Mouse (Mus musculus): ENCODE results near the gene Hist1h1d.
"Not testable (repeated sequence)": the region's sequence is repeated elsewhere in the genome, so short reads cannot be mapped to it uniquely, and the experiment has no call there.

DNA sequence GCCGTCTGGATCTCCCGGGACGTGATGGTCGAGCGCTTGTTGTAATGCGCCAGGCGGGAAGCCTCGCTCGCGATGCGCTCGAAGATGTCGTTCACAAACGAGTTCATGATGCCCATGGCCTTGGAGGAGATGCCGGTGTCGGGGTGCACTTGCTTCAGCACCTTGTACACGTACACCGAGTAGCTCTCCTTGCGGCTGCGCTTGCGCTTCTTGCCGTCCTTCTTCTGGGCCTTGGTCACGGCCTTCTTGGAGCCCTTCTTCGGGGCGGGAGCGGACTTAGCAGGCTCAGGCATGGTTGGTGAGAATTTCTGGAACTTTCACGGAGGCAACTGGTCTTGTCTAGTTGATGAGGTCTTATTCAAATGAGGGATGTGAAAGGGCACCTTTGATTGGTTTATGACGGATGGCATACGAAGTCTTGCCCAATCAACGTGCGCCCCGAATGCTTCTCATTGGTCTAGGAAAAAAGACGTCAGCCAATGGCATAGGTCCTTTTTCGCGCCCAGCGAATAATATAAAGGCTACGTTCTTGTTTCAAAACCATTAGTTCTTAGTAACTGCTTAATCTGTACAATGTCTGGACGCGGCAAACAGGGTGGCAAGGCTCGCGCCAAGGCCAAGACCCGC is 20.9 kb downstream of the Hist1h1d start, which contains the start of the genes Hist1h2bf and Hist1h2ad:
- TF ChIP-seq EP300 (IDR thresholded peaks at IDR 0.05; ENCODE audit: low read depth) = peak; percentile 90
- not testable (repeated sequence) for TF ChIP-seq CTCF (IDR thresholded peaks at IDR 0.05; ENCODE audit: low read depth)
